ENCODE assay signal across 10 mouse cellular contexts in genomic region chr3:86807750-86808467, GRCm38 (mm10).
DNase-seq lines count a peak whose midpoint lies in the region; TF ChIP-seq lines count a peak whose summit lies in the region.
"Had no signal": no experiment of that assay in that cellular context is flagged by ENCODE, and none has a peak within 500 bp of the region (broad histone marks: within the 10 kb centered on the region; RNA-seq: fewer than 3 reads in every experiment).

No protein-coding gene starts in this region.

- peak; percentile 55 for TF ChIP-seq CTCF in olfactory bulb, adult 2 months (IDR thresholded peaks at IDR 0.05; ENCODE audit: insufficient read depth, low read depth, low read length)

- peaks cover 21% of the 10 kb centered on the region for H3K4me1 ChIP-seq in olfactory bulb, adult 2 months (ENCODE audit: control insufficient read depth, insufficient read depth, low read length)

- intact Hi-C loops in heart, postnatal 10 days (cut with DNase I) = no loop called here
- intact Hi-C loops in left cerebral cortex, postnatal 25 days (cut with DNase I) = loop anchor here (5.0 kb wide), 1 partner anchor 64 kb away; no protein-coding TSS in a partner anchor

- H3K4me3 ChIP-seq in olfactory bulb, adult 2 months (ENCODE audit: insufficient read depth, low read depth, low read length) = no peak overlapping the region
- H3K4me3 ChIP-seq: erythroblast, embryonic 14.5 days; megakaryocyte, embryonic 14.5 days had no signal

- no peak for TF ChIP-seq POLR2A in olfactory bulb, adult 2 months (IDR thresholded peaks at IDR 0.05; ENCODE audit: insufficient read depth, low read depth, low read length)

- peak overlapping the region; percentile 22; the same call in 1 of the 2 replicates for H3K27ac ChIP-seq in olfactory bulb, adult 2 months (ENCODE audit: insufficient read depth, low read depth, low read length)

- DNase-seq in heart, postnatal 10 days = peak; percentile 30 to 42
- no peak for DNase-seq in heart, adult 8-10 months (ENCODE audit: low spot score)
- DNase-seq in A20 (ENCODE audit: low read depth, low spot score) (peak; percentile 37), WW6 (ENCODE audit: low read depth, low spot score) (peak; percentile 22)
- peak; percentile 71 for DNase-seq in embryo, embryonic 10.5 days (ENCODE audit: low spot score)
- DNase-seq in left cerebral cortex, postnatal 25 days (ENCODE audit: low spot score in 2 of 2) = peak; percentile 64 to 76
- no peak for DNase-seq in urinary bladder, adult 18-20 months (ENCODE audit: low spot score in 2 of 2)

- 53% methylated on average over 14 of the region's 14 CpGs for whole genome bisulfite sequencing in olfactory bulb, adult 2 months

Comparison
In these comparisons a context has a peak if more than half of its experiments do, and no peak if none do; other contexts are left out.
1. DNase-seq: peak in heart, postnatal 10 days (2 of 2), A20 (single experiment), WW6 (single experiment), embryo, embryonic 10.5 days (single experiment) and left cerebral cortex, postnatal 25 days (2 of 2); none in heart, adult 8-10 months (single experiment) and urinary bladder, adult 18-20 months (0 of 2).